Mouse (Mus musculus) liver, embryonic 12.5 days (tissue): Measurements from ENCODE around the gene Fez2. TPM values are rescaled to one million over a fixed set of nuclear protein-coding genes. Genes with fewer than 3 reads are reported as not detected.

Experiments
- ATAC-seq: fragments of 200-750 bp; cut with Nextera tagmentation; 2 replicates; pipeline ENCODE4 v1.8.0; 2017; ENCODE audit warnings: moderate number of reproducible peaks, mild to moderate bottlenecking, moderate library complexity
- H3K27ac ChIP-seq: fragments of 300-500 bp; sonication (generic); 2 replicates; pipeline ENCODE4 v1.5.1; 2016; ENCODE audit warnings: mild to moderate bottlenecking
- H3K27me3 ChIP-seq: fragments of 300-500 bp; sonication (generic); replicated peaks from 2 replicates; pipeline ENCODE4 v1.6.1; 2016; ENCODE audit warnings: mild to moderate bottlenecking, moderate library complexity
- H3K36me3 ChIP-seq: fragments of 300-500 bp; sonication (generic); 2 replicates; pipeline ENCODE4 v1.6.1; 2016; ENCODE audit warnings: mild to moderate bottlenecking, moderate library complexity
- H3K4me1 ChIP-seq: fragments of 300-500 bp; sonication (generic); 2 replicates; pipeline ENCODE4 v1.6.1; 2016
- H3K4me2 ChIP-seq: fragments of 300-500 bp; sonication (generic); 2 replicates; pipeline ENCODE4 v1.6.1; 2016; ENCODE audit warnings: mild to moderate bottlenecking, moderate library complexity
- H3K4me3 ChIP-seq: fragments of 300-500 bp; sonication (generic); 2 replicates; pipeline ENCODE4 v1.5.1; 2016; ENCODE audit warnings: mild to moderate bottlenecking, moderate library complexity
- H3K9ac ChIP-seq: fragments of 300-500 bp; sonication (generic); 2 replicates; pipeline ENCODE4 v1.6.1; 2016; ENCODE audit warnings: mild to moderate bottlenecking, moderate library complexity
- H3K9me3 ChIP-seq: fragments of 300-500 bp; sonication (generic); replicated peaks from 2 replicates; pipeline ENCODE4 v1.6.1; 2016; ENCODE audit warnings: mild to moderate bottlenecking, moderate library complexity
- WGBS: fragments of 180-500 bp; shearing (Covaris S2); methylation state at CpG from one replicate; pipeline ENCODE4 v1.1.7; 2016; ENCODE audit not compliant: insufficient replicate concordance; 5-methylcytosine and 5-hydroxymethylcytosine counted together
- polyA plus RNA-seq: library from polyadenylated mRNA; unstranded; fragments of >200 nt; fragmentation: Nextera tagmentation; extraction: Ambion mirVana; gene quantifications from 2 replicates; pipeline ENCODE4 v1.2.1, GENCODE M21; 2016

Gene Fez2
- 24.0 and 24.9 TPM in 2 replicates for polyA plus RNA-seq

- Histone ChIP-seq H3K4me2 (peak within 1 kb of the TSS; percentile 93), H3K4me1 (peaks cover 49% of the 10 kb centered on the region), H3K4me3 (peak within 1 kb of the TSS; percentile 92), H3K9ac (peak within 1 kb of the TSS; percentile 93), H3K36me3 (peaks cover 2% of the 10 kb centered on the region; the same call in 1 of the 2 replicates), H3K9me3 (no peaks in the 10 kb centered on the region), H3K27ac (peak within 1 kb of the TSS; percentile 100), H3K27me3 (no peaks in the 10 kb centered on the region)
- under 1% methylated on average over 45 of the region's 67 CpGs for WGBS
- peak; percentile 97 for ATAC-seq
These were observed at the start of gene Fez2 for GRCm38 (mm10) chr17:78417381-78418281. TSS of gene Fez2 (minus strand) at chr17:78418152.

GRCm38 (mm10) chr17:78465500-78465899, 47.5 kb upstream of the Fez2 start:
- Histone ChIP-seq H3K9ac (no peak overlapping the region), H3K4me1 (no peaks in the 10 kb centered on the region), H3K27me3 (no peaks in the 10 kb centered on the region), H3K9me3 (no peaks in the 10 kb centered on the region), H3K4me3 (no peak overlapping the region), H3K36me3 (no peaks in the 10 kb centered on the region), H3K4me2 (no peak overlapping the region), H3K27ac (no peak overlapping the region)
- ATAC-seq: no peak
- WGBS: 73% methylated on average over 8 of the region's 8 CpGs

GRCm38 (mm10) chr17:78465071-78465470, 47.1 kb upstream of the Fez2 start:
- 60% methylated on average over 3 of the region's 3 CpGs for WGBS
- H3K9ac ChIP-seq: no peak overlapping the region
- H3K4me3 ChIP-seq: no peak overlapping the region
- no peaks in the 10 kb centered on the region for H3K27me3 ChIP-seq
- H3K27ac ChIP-seq: no peak overlapping the region
- H3K36me3 ChIP-seq: no peaks in the 10 kb centered on the region
- no peaks in the 10 kb centered on the region for H3K9me3 ChIP-seq
- H3K4me1 ChIP-seq: no peaks in the 10 kb centered on the region
- no peak for ATAC-seq
- H3K4me2 ChIP-seq: no peak overlapping the region

GRCm38 (mm10) chr17:78460140-78460539, 42.2 kb upstream of the Fez2 start:
- ATAC-seq: no peak
- 60% methylated on average over 8 of the region's 8 CpGs for WGBS
- Histone ChIP-seq H3K27me3 (no peaks in the 10 kb centered on the region), H3K9me3 (no peaks in the 10 kb centered on the region), H3K27ac (no peak overlapping the region), H3K4me1 (no peaks in the 10 kb centered on the region), H3K4me2 (no peak overlapping the region), H3K36me3 (no peaks in the 10 kb centered on the region), H3K4me3 (no peak overlapping the region), H3K9ac (no peak overlapping the region)

- Histone ChIP-seq H3K9me3 (no peaks in the 10 kb centered on the region), H3K4me1 (no peaks in the 10 kb centered on the region), H3K9ac (no peak overlapping the region), H3K36me3 (no peaks in the 10 kb centered on the region), H3K4me3 (no peak overlapping the region), H3K27ac (no peak overlapping the region), H3K27me3 (no peaks in the 10 kb centered on the region), H3K4me2 (no peak overlapping the region)
- WGBS: 72% methylated on average over 9 of the region's 9 CpGs
- ATAC-seq: no peak
These were observed 37.6 kb upstream of the Fez2 start for GRCm38 (mm10) chr17:78455556-78455955.

GRCm38 (mm10) chr17:78455114-78455513, 37.2 kb upstream of the Fez2 start:
- no peak overlapping the region for H3K4me2 ChIP-seq
- H3K27me3 ChIP-seq: no peaks in the 10 kb centered on the region
- WGBS: 25% methylated on average over 11 of the region's 11 CpGs
- no peaks in the 10 kb centered on the region for H3K4me1 ChIP-seq
- H3K9ac ChIP-seq: no peak overlapping the region
- H3K36me3 ChIP-seq: no peaks in the 10 kb centered on the region
- H3K4me3 ChIP-seq: no peak overlapping the region
- ATAC-seq: no peak; the same call in 1 of the 2 replicates
- no peak overlapping the region for H3K27ac ChIP-seq
- H3K9me3 ChIP-seq: no peaks in the 10 kb centered on the region

- 78% methylated on average over 21 of the region's 21 CpGs for WGBS
These were observed 36.4 kb upstream of the Fez2 start for GRCm38 (mm10) chr17:78454189-78454977.

GRCm38 (mm10) chr17:78453529-78453928, 35.6 kb upstream of the Fez2 start:
- Histone ChIP-seq H3K27me3 (no peaks in the 10 kb centered on the region), H3K4me3 (no peak overlapping the region), H3K36me3 (no peaks in the 10 kb centered on the region), H3K27ac (no peak overlapping the region), H3K9ac (no peak overlapping the region), H3K4me2 (no peak overlapping the region), H3K9me3 (no peaks in the 10 kb centered on the region), H3K4me1 (no peaks in the 10 kb centered on the region)
- WGBS: 82% methylated on average over 5 of the region's 5 CpGs
- ATAC-seq: no peak

More at GRCm38 (mm10) chr17:78454189-78454977, 36.4 kb upstream of the Fez2 start:
- Histone ChIP-seq H3K4me1 (no peaks in the 10 kb centered on the region), H3K27ac (no peak overlapping the region), H3K4me3 (no peak overlapping the region), H3K27me3 (no peaks in the 10 kb centered on the region), H3K9me3 (no peaks in the 10 kb centered on the region), H3K9ac (no peak overlapping the region), H3K4me2 (no peak overlapping the region), H3K36me3 (no peaks in the 10 kb centered on the region)
- no peak for ATAC-seq

GRCm38 (mm10) chr17:78451886-78452285, 33.9 kb upstream of the Fez2 start:
- WGBS: 75% methylated on average over 6 of the region's 6 CpGs
- no peak overlapping the region for H3K27ac ChIP-seq
- H3K27me3 ChIP-seq: no peaks in the 10 kb centered on the region
- no peak overlapping the region for H3K4me3 ChIP-seq
- no peaks in the 10 kb centered on the region for H3K4me1 ChIP-seq
- no peak overlapping the region for H3K4me2 ChIP-seq
- H3K36me3 ChIP-seq: no peaks in the 10 kb centered on the region
- H3K9ac ChIP-seq: no peak overlapping the region
- no peak for ATAC-seq
- no peaks in the 10 kb centered on the region for H3K9me3 ChIP-seq

GRCm38 (mm10) chr17:78451332-78451793, 33.4 kb upstream of the Fez2 start:
- H3K27ac ChIP-seq: no peak overlapping the region
- H3K9ac ChIP-seq: no peak overlapping the region
- no peaks in the 10 kb centered on the region for H3K27me3 ChIP-seq
- WGBS: 38% methylated on average over 7 of the region's 7 CpGs
- H3K4me3 ChIP-seq: no peak overlapping the region
- H3K36me3 ChIP-seq: no peaks in the 10 kb centered on the region
- no peaks in the 10 kb centered on the region for H3K9me3 ChIP-seq
- H3K4me1 ChIP-seq: no peaks in the 10 kb centered on the region
- H3K4me2 ChIP-seq: no peak overlapping the region
- ATAC-seq: no peak

GRCm38 (mm10) chr17:78449635-78450197, 31.8 kb upstream of the Fez2 start:
- 71% methylated on average over 13 of the region's 13 CpGs for WGBS
- H3K4me2 ChIP-seq: no peak overlapping the region

GRCm38 (mm10) chr17:78444826-78445225, 26.9 kb upstream of the Fez2 start:
- no peak overlapping the region for H3K4me2 ChIP-seq
- no peak overlapping the region for H3K4me3 ChIP-seq
- no peaks in the 10 kb centered on the region for H3K27me3 ChIP-seq
- WGBS: 76% methylated on average over 7 of the region's 7 CpGs
- no peak for ATAC-seq
- no peaks in the 10 kb centered on the region for H3K4me1 ChIP-seq
- H3K36me3 ChIP-seq: no peaks in the 10 kb centered on the region
- no peaks in the 10 kb centered on the region for H3K9me3 ChIP-seq
- no peak overlapping the region for H3K27ac ChIP-seq
- no peak overlapping the region for H3K9ac ChIP-seq

More at GRCm38 (mm10) chr17:78449635-78450197, 31.8 kb upstream of the Fez2 start:
- Histone ChIP-seq H3K27me3 (no peaks in the 10 kb centered on the region), H3K27ac (no peak overlapping the region), H3K4me1 (no peaks in the 10 kb centered on the region), H3K36me3 (no peaks in the 10 kb centered on the region), H3K9me3 (no peaks in the 10 kb centered on the region), H3K9ac (no peak overlapping the region), H3K4me3 (no peak overlapping the region)
- no peak for ATAC-seq
